30 mouse cellular contexts compared by ENCODE assay signal in the genomic region with DNA sequence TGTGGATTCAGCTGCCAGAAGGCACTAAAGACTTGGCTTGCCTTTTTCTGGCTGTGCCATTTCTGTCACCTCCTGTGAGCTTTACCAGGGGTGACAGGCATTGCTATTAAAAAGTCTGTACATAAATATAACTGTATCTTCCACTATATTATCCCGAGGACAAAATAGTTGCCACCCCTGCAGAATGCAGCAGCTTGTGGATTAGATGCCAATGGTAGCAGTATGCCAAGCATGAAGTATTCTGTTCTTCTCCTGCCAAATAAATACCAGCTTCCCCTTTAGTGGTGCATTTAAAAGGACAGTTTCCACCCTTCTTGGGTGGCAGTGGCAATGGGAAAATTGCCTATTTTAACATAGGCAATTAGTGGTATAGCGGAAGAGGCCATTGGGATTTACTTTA. TPM values are rescaled to one million over a fixed set of nuclear protein-coding genes. Genes with fewer than 3 reads are reported as not detected.
A peak's percentile ranks its signal among the peaks of the same experiment; 100 is the strongest.
DNase-seq lines count a peak whose midpoint lies in the region; ATAC-seq lines count a peak whose summit lies in the region.
"Had no signal": no experiment of that assay in that cellular context is flagged by ENCODE, and none has a peak within 500 bp of the region (broad histone marks: within the 10 kb centered on the region; RNA-seq: fewer than 3 reads in every experiment).

No protein-coding gene starts in this region.

- no peak overlapping the region for H3K4me2 ChIP-seq in forebrain, embryonic 14.5 days (ENCODE audit: low read length)
- H3K4me2 ChIP-seq: embryonic facial prominence, embryonic 12.5 days; forebrain, embryonic 12.5 days; hindbrain, embryonic 13.5 days had no signal

- H3K4me3 ChIP-seq in forebrain, embryonic 14.5 days (ENCODE audit: low read depth, low read length), result no peak overlapping the region
- H3K4me3 ChIP-seq in forebrain, embryonic 10.5 days, result no peak overlapping the region
- no peak overlapping the region for H3K4me3 ChIP-seq in midbrain, embryonic 10.5 days
- H3K4me3 ChIP-seq: embryonic facial prominence, embryonic 12.5 days; forebrain, embryonic 12.5 days; heart, adult 2 months; hindbrain, embryonic 13.5 days had no signal

- no peaks in the 10 kb centered on the region for H3K4me1 ChIP-seq in forebrain, embryonic 14.5 days (ENCODE audit: control insufficient read depth, insufficient read depth, low read length)
- no peaks in the 10 kb centered on the region for H3K4me1 ChIP-seq in forebrain, embryonic 10.5 days
- no peaks in the 10 kb centered on the region for H3K4me1 ChIP-seq in midbrain, embryonic 10.5 days
- H3K4me1 ChIP-seq: embryonic facial prominence, embryonic 12.5 days; forebrain, embryonic 12.5 days; hindbrain, embryonic 13.5 days had no signal

- WGBS in forebrain, embryonic 14.5 days, result 63% methylated on average over 2 of the region's 2 CpGs
- 88% methylated on average over 2 of the region's 2 CpGs for WGBS in forebrain, embryonic 10.5 days
- WGBS in midbrain, embryonic 10.5 days, result 94% methylated on average over 2 of the region's 2 CpGs

- H3K9ac ChIP-seq in forebrain, embryonic 14.5 days (ENCODE audit: low read length), result no peak overlapping the region
- H3K9ac ChIP-seq: embryonic facial prominence, embryonic 12.5 days; forebrain, embryonic 12.5 days; hindbrain, embryonic 13.5 days had no signal

- no peaks in the 10 kb centered on the region for H3K9me3 ChIP-seq in forebrain, embryonic 14.5 days (replicated peaks; ENCODE audit: control insufficient read depth, low read length)
- no peaks in the 10 kb centered on the region for H3K9me3 ChIP-seq in forebrain, embryonic 10.5 days
- H3K9me3 ChIP-seq in midbrain, embryonic 10.5 days (replicated peaks), result no peaks in the 10 kb centered on the region
- H3K9me3 ChIP-seq: embryonic facial prominence, embryonic 12.5 days; forebrain, embryonic 12.5 days; hindbrain, embryonic 13.5 days had no signal

- DNase-seq in forebrain, embryonic 14.5 days (ENCODE audit: low spot score), result peak; percentile 30
- no peak for DNase-seq in forebrain, embryonic 10.5 days (ENCODE audit: extremely low spot score, low spot score)
- DNase-seq in layer of hippocampus, adult 11-12 months (ENCODE audit: low spot score), result peak; percentile 5
- DNase-seq in layer of hippocampus, postnatal 25 days (ENCODE audit: extremely low spot score in 1 of 2, low spot score in 1 of 2), result no peak
- peak; percentile 6 to 12 for DNase-seq in right cerebral cortex, adult 2 months (ENCODE audit: low spot score in 2 of 2)
- DNase-seq in right cerebral cortex, postnatal 25 days, result no peak
- DNase-seq in midbrain, embryonic 10.5 days (ENCODE audit: low spot score), result no peak
- DNase-seq: adrenal gland, postnatal 10 days; cerebellum, adult 11 months; gastrocnemius, postnatal 36 days; heart, adult 2 months; heart, postnatal 36 days; kidney, adult 2 months had no signal

- no peak overlapping the region for H3K27ac ChIP-seq in forebrain, embryonic 14.5 days (ENCODE audit: low read depth, low read length)
- H3K27ac ChIP-seq in forebrain, embryonic 10.5 days, result no peak overlapping the region
- H3K27ac ChIP-seq in midbrain, embryonic 10.5 days (replicated peaks), result no peak overlapping the region
- H3K27ac ChIP-seq: embryonic facial prominence, embryonic 12.5 days; forebrain, embryonic 12.5 days; heart, adult 2 months; hindbrain, embryonic 13.5 days; kidney, postnatal 0 days; macrophage; stomach, postnatal 0 days had no signal

- H3K36me3 ChIP-seq in forebrain, embryonic 14.5 days (ENCODE audit: control insufficient read depth, insufficient read depth, low read length), result no peaks in the 10 kb centered on the region
- H3K36me3 ChIP-seq in forebrain, embryonic 10.5 days (replicated peaks), result no peaks in the 10 kb centered on the region
- H3K36me3 ChIP-seq in midbrain, embryonic 10.5 days, result no peaks in the 10 kb centered on the region
- H3K36me3 ChIP-seq: embryonic facial prominence, embryonic 12.5 days; forebrain, embryonic 12.5 days; hindbrain, embryonic 13.5 days had no signal

- H3K27me3 ChIP-seq in forebrain, embryonic 14.5 days (replicated peaks; ENCODE audit: control insufficient read depth, insufficient read depth, low read length), result no peaks in the 10 kb centered on the region
- peaks cover 59% of the 10 kb centered on the region for H3K27me3 ChIP-seq in forebrain, embryonic 10.5 days (ENCODE audit: poor library complexity, severe bottlenecking)
- H3K27me3 ChIP-seq in midbrain, embryonic 10.5 days (ENCODE audit: low read depth, poor library complexity, severe bottlenecking), result peaks cover 51% of the 10 kb centered on the region
- H3K27me3 ChIP-seq: forebrain, embryonic 12.5 days had no signal

- ATAC-seq in forebrain, embryonic 14.5 days, result no peak
- ATAC-seq: activated CD4-positive, CD25-positive, alpha-beta regulatory T cell, adult 4 months; lung, postnatal 0 days had no signal

RNA-seq across cellular contexts. Expression of gene Trpc5os, which starts 8.0 kb away (rescaled TPM):
- not detected in 2 replicates for polyA plus RNA-seq in forebrain, embryonic 14.5 days (2014; fragmentation: Nextera tagmentation; extraction: Ambion mirVana)
- polyA plus RNA-seq in forebrain, embryonic 10.5 days (2016; fragmentation: Nextera tagmentation; extraction: Ambion mirVana), result not detected in 2 replicates
- total RNA-seq in layer of hippocampus, postnatal 25 days (2021), result not detected
- polyA plus RNA-seq in midbrain, embryonic 10.5 days (2016; fragmentation: Nextera tagmentation; extraction: Ambion mirVana), result not detected in 2 replicates
- total RNA-seq: adrenal gland, postnatal 10 days; gastrocnemius, adult 18-20 months; gastrocnemius, postnatal 36 days; heart, adult 2 months; heart, postnatal 36 days; liver, adult 2 months; MEL; midbrain, postnatal 0 days had no signal
- polyA plus RNA-seq: embryonic facial prominence, embryonic 12.5 days; forebrain, embryonic 12.5 days; heart, adult 2 months; heart, embryonic 14.5 days; hindbrain, embryonic 13.5 days; intestine, embryonic 14.5 days; kidney, adult 2 months; kidney, postnatal 0 days; large intestine, adult 2 months; limb, embryonic 11.5 days; liver, adult 2 months; lung, postnatal 0 days; macrophage; neural tube, embryonic 14.5 days; stomach, postnatal 0 days had no signal

Comparison
In these comparisons a context has a peak if more than half of its experiments do, and no peak if none do; other contexts are left out.
1. DNase-seq: peak in forebrain, embryonic 14.5 days (single experiment), layer of hippocampus, adult 11-12 months (single experiment) and right cerebral cortex, adult 2 months (2 of 2); none in forebrain, embryonic 10.5 days (single experiment), layer of hippocampus, postnatal 25 days (0 of 2), right cerebral cortex, postnatal 25 days (single experiment) and midbrain, embryonic 10.5 days (single experiment).